Mouse (Mus musculus): ENCODE results near the gene Bcas1. TPM values are rescaled to one million over a fixed set of nuclear protein-coding genes. Genes with fewer than 3 reads are reported as not detected.
A peak's percentile ranks its signal among the peaks of the same experiment; 100 is the strongest.
"Not testable (repeated sequence)": the region's sequence is repeated elsewhere in the genome, so short reads cannot be mapped to it uniquely, and the experiment has no call there.

Bcas1 gene
- polyA plus RNA-seq, 1 experiment from 2014 or later = not detected

GRCm38 (mm10) chr2:170461652-170462051 is 34.0 kb upstream of the Bcas1 start:
- 54% methylated on average over 7 of the region's 7 CpGs for WGBS
- H3K27ac ChIP-seq (ENCODE audit: low read depth, low read length) = no peak overlapping the region
- ATAC-seq (ENCODE audit: low FRiP score, low TSS enrichment) = no peak

DNA sequence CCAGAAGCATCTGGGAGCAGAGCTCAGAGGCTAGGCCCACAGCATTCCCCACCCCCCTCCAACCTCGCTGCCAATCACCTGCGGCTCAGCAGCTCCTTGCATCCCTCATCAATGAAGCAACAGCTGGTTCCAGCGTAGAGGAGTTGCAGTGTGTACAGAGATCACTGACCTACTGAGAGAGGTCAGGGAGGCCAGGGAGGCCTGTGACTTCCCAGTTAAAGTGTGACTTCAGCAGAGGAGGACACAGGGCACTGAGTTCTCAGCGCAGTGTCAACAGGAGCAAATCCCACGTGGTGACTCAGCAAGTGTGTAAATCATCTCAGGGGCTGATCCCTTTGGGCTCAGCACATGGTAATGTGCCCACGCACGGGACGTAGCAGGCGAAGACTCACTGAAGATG is 32.2 kb upstream of the Bcas1 start:
- peak; percentile 62; the same call in 1 of the 2 replicates for ATAC-seq (ENCODE audit: low FRiP score, low TSS enrichment)
- no peak overlapping the region for H3K4me3 ChIP-seq (ENCODE audit: low read length)
- H3K27ac ChIP-seq (ENCODE audit: low read depth, low read length) = no peak overlapping the region

More at GRCm38 (mm10) chr2:170461652-170462051, 34.0 kb upstream of the Bcas1 start:
- Histone ChIP-seq H3K4me1 (ENCODE audit: control insufficient read depth, insufficient read depth, low read length) (no peaks in the 10 kb centered on the region), H3K9me3 (ENCODE audit: control insufficient read depth, low read length) (no peaks in the 10 kb centered on the region), H3K4me3 (ENCODE audit: low read length) (no peak overlapping the region), H3K36me3 (ENCODE audit: control insufficient read depth, insufficient read depth, low read length) (no peaks in the 10 kb centered on the region), H3K4me2 (replicated peaks; ENCODE audit: low read depth, low read length) (no peak overlapping the region), H3K27me3 (ENCODE audit: control insufficient read depth, insufficient read depth, low read length) (no peaks in the 10 kb centered on the region; the same call in 1 of the 2 replicates), H3K9ac (ENCODE audit: low read depth, low read length) (no peak overlapping the region)

GRCm38 (mm10) chr2:170459183-170459582 is 31.5 kb upstream of the Bcas1 start:
- H3K27ac ChIP-seq (ENCODE audit: low read depth, low read length) = no peak overlapping the region
- no peak overlapping the region for H3K9ac ChIP-seq (ENCODE audit: low read depth, low read length)
- no peaks in the 10 kb centered on the region for H3K4me1 ChIP-seq (ENCODE audit: control insufficient read depth, insufficient read depth, low read length)
- H3K36me3 ChIP-seq (ENCODE audit: control insufficient read depth, insufficient read depth, low read length) = no peaks in the 10 kb centered on the region
- H3K9me3 ChIP-seq (ENCODE audit: control insufficient read depth, low read length) = no peaks in the 10 kb centered on the region
- H3K4me3 ChIP-seq (ENCODE audit: low read length) = no peak overlapping the region
- ATAC-seq (ENCODE audit: low FRiP score, low TSS enrichment) = no peak
- WGBS = 67% methylated on average over 10 of the region's 10 CpGs
- H3K4me2 ChIP-seq (replicated peaks; ENCODE audit: low read depth, low read length) = no peak overlapping the region
- H3K27me3 ChIP-seq (ENCODE audit: control insufficient read depth, insufficient read depth, low read length) = no peaks in the 10 kb centered on the region; the same call in 1 of the 2 replicates

More for the DNA sequence above, 32.2 kb upstream of the Bcas1 start:
- 16% methylated on average over 9 of the region's 9 CpGs for WGBS
- H3K4me2 ChIP-seq (replicated peaks; ENCODE audit: low read depth, low read length) = no peak overlapping the region
- no peaks in the 10 kb centered on the region for H3K4me1 ChIP-seq (ENCODE audit: control insufficient read depth, insufficient read depth, low read length)
- no peaks in the 10 kb centered on the region for H3K9me3 ChIP-seq (ENCODE audit: control insufficient read depth, low read length)
- H3K36me3 ChIP-seq (ENCODE audit: control insufficient read depth, insufficient read depth, low read length) = no peaks in the 10 kb centered on the region
- no peaks in the 10 kb centered on the region; the same call in 1 of the 2 replicates for H3K27me3 ChIP-seq (ENCODE audit: control insufficient read depth, insufficient read depth, low read length)
- H3K9ac ChIP-seq (ENCODE audit: low read depth, low read length) = no peak overlapping the region

GRCm38 (mm10) chr2:170453809-170454208 is 26.2 kb upstream of the Bcas1 start:
- not testable (repeated sequence) for H3K4me2 ChIP-seq (replicated peaks; ENCODE audit: low read depth, low read length); H3K27ac ChIP-seq (ENCODE audit: low read depth, low read length); H3K27me3 ChIP-seq (ENCODE audit: control insufficient read depth, insufficient read depth, low read length); H3K9ac ChIP-seq (ENCODE audit: low read depth, low read length); H3K9me3 ChIP-seq (ENCODE audit: control insufficient read depth, low read length); H3K4me3 ChIP-seq (ENCODE audit: low read length); H3K4me1 ChIP-seq (ENCODE audit: control insufficient read depth, insufficient read depth, low read length); H3K36me3 ChIP-seq (ENCODE audit: control insufficient read depth, insufficient read depth, low read length); ATAC-seq (ENCODE audit: low FRiP score, low TSS enrichment)
- 39% methylated on average over 3 of the region's 4 CpGs for WGBS

DNA sequence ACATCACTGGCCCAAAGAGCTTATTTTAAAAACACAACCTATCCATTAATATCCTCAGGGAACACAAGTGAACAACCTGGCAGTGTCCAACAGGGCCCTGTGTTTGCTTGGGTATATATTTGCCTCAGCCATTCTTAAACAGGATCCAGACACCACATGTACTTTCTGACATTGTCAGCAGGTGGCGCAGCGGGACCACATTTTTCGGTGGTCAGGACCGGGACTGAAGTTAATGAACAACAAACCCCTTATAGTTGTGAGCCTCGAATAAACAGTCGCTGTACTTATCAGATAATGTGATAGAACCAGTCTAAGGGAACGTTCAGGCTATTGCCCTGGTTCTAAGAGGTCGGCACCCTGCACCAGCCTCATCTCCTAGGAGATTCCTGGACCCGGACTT is 23.3 kb upstream of the Bcas1 start:
- Histone ChIP-seq H3K36me3 (ENCODE audit: control insufficient read depth, insufficient read depth, low read length) (no peaks in the 10 kb centered on the region), H3K9ac (ENCODE audit: low read depth, low read length) (no peak overlapping the region), H3K27ac (ENCODE audit: low read depth, low read length) (no peak overlapping the region), H3K27me3 (ENCODE audit: control insufficient read depth, insufficient read depth, low read length) (no peaks in the 10 kb centered on the region), H3K9me3 (ENCODE audit: control insufficient read depth, low read length) (no peaks in the 10 kb centered on the region), H3K4me3 (ENCODE audit: low read length) (no peak overlapping the region), H3K4me2 (replicated peaks; ENCODE audit: low read depth, low read length) (no peak overlapping the region), H3K4me1 (ENCODE audit: control insufficient read depth, insufficient read depth, low read length) (no peaks in the 10 kb centered on the region)
- 0 out of 2 replicates have a peak, but pooled peaks have one; percentile 53 for ATAC-seq (ENCODE audit: low FRiP score, low TSS enrichment)
- WGBS = 9% methylated on average over 9 of the region's 9 CpGs

DNA sequence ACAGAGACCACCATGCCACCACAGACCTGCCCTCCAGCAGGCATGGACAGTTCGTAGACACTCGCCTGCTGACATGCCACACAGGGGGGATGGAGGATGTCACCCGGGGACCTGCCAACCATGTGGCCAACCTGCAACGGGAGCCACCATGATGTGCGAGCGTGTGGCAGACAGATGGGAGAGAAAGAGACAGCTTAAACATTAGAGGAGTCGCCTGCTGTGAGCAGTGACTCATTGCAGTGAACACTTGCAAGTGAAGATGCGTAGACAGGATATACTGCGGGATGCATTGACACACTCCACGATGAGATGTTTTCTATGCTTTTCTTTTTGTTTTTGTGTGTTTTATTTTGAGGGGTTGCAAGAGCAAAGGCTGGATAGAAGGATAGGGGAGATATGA is 20.0 kb upstream of the Bcas1 start:
- no peak overlapping the region for H3K27ac ChIP-seq (ENCODE audit: low read depth, low read length)
- no peak overlapping the region for H3K4me3 ChIP-seq (ENCODE audit: low read length)
- H3K36me3 ChIP-seq (ENCODE audit: control insufficient read depth, insufficient read depth, low read length) = no peaks in the 10 kb centered on the region
- H3K27me3 ChIP-seq (ENCODE audit: control insufficient read depth, insufficient read depth, low read length) = no peaks in the 10 kb centered on the region
- H3K4me2 ChIP-seq (replicated peaks; ENCODE audit: low read depth, low read length) = no peak overlapping the region
- no peaks in the 10 kb centered on the region for H3K9me3 ChIP-seq (ENCODE audit: control insufficient read depth, low read length)
- no peaks in the 10 kb centered on the region for H3K4me1 ChIP-seq (ENCODE audit: control insufficient read depth, insufficient read depth, low read length)
- ATAC-seq (ENCODE audit: low FRiP score, low TSS enrichment) = no peak
- no peak overlapping the region for H3K9ac ChIP-seq (ENCODE audit: low read depth, low read length)
- 73% methylated on average over 10 of the region's 10 CpGs for WGBS

- Histone ChIP-seq H3K4me2 (replicated peaks; ENCODE audit: low read depth, low read length) (no peak overlapping the region), H3K9me3 (ENCODE audit: control insufficient read depth, low read length) (no peaks in the 10 kb centered on the region), H3K27me3 (ENCODE audit: control insufficient read depth, insufficient read depth, low read length) (no peaks in the 10 kb centered on the region), H3K4me3 (ENCODE audit: low read length) (no peak overlapping the region), H3K36me3 (ENCODE audit: control insufficient read depth, insufficient read depth, low read length) (no peaks in the 10 kb centered on the region), H3K9ac (ENCODE audit: low read depth, low read length) (no peak overlapping the region), H3K4me1 (ENCODE audit: control insufficient read depth, insufficient read depth, low read length) (no peaks in the 10 kb centered on the region), H3K27ac (ENCODE audit: low read depth, low read length) (no peak overlapping the region; the same call in 1 of the 2 replicates)
- 46% methylated on average over 5 of the region's 5 CpGs for WGBS
- no peak for ATAC-seq (ENCODE audit: low FRiP score, low TSS enrichment)
These were observed 19.3 kb upstream of the Bcas1 start for GRCm38 (mm10) chr2:170446843-170447383.

DNA sequence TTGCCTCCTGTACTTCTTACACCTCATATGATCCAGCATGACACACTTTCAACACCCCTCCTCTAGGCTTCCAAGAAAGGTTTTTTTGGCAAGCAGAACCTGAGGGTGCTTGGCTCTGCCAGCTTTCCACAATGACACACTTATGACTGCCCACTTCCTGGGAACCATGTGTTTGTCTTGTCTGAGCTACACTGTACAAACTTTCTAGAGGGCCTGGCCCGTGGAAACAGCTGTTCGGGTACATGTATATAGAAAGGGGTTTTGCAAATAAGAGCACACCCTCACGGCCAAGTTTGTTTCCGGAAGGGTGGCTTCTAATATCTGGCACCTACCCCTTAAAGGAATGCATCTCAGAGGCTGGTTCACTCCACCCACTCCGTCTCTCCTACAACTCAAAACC is 18.2 kb upstream of the Bcas1 start:
- Histone ChIP-seq H3K27me3 (ENCODE audit: control insufficient read depth, insufficient read depth, low read length) (no peaks in the 10 kb centered on the region), H3K4me2 (replicated peaks; ENCODE audit: low read depth, low read length) (no peak overlapping the region), H3K9me3 (ENCODE audit: control insufficient read depth, low read length) (no peaks in the 10 kb centered on the region), H3K9ac (ENCODE audit: low read depth, low read length) (no peak overlapping the region), H3K4me3 (ENCODE audit: low read length) (no peak overlapping the region), H3K27ac (ENCODE audit: low read depth, low read length) (no peak overlapping the region), H3K36me3 (ENCODE audit: control insufficient read depth, insufficient read depth, low read length) (no peaks in the 10 kb centered on the region), H3K4me1 (ENCODE audit: control insufficient read depth, insufficient read depth, low read length) (no peaks in the 10 kb centered on the region)
- ATAC-seq (ENCODE audit: low FRiP score, low TSS enrichment) = no peak
- 83% methylated on average over 5 of the region's 5 CpGs for WGBS

DNA sequence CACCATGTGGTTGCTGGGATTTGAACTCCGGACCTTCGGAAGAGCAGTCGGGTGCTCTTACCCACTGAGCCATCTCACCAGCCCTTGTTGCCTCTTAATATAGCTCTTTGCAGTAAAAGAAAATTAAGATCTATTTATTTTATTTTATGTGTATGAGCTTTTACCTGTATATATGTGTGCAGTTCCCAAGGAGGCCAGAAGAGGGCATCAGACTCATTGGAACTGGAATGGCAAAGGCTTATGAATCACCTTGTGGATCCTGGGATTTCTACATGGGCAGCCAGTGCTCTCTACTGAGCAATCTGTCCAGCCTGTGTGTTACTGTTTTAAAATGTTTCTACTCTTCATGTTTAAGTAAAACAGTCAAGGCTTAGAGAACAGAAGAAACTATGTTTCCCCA is 14.9 kb upstream of the Bcas1 start:
- Histone ChIP-seq H3K9me3 (ENCODE audit: control insufficient read depth, low read length) (no peaks in the 10 kb centered on the region), H3K36me3 (ENCODE audit: control insufficient read depth, insufficient read depth, low read length) (no peaks in the 10 kb centered on the region), H3K4me2 (replicated peaks; ENCODE audit: low read depth, low read length) (no peak overlapping the region), H3K27me3 (ENCODE audit: control insufficient read depth, insufficient read depth, low read length) (no peaks in the 10 kb centered on the region), H3K9ac (ENCODE audit: low read depth, low read length) (no peak overlapping the region), H3K4me3 (ENCODE audit: low read length) (no peak overlapping the region), H3K27ac (ENCODE audit: low read depth, low read length) (no peak overlapping the region), H3K4me1 (ENCODE audit: control insufficient read depth, insufficient read depth, low read length) (no peaks in the 10 kb centered on the region)
- 64% methylated on average over 3 of the region's 3 CpGs for WGBS
- ATAC-seq (ENCODE audit: low FRiP score, low TSS enrichment) = no peak
